In genomic region chr9:118654969-118655368, GRCm38 (mm10) we compare ENCODE assay signal across 9 mouse cellular contexts. TPM values are rescaled to one million over a fixed set of nuclear protein-coding genes. Genes with fewer than 3 reads are reported as not detected.
DNase-seq lines count a peak whose midpoint lies in the region; ATAC-seq lines count a peak whose summit lies in the region.
"Had no signal": no experiment of that assay in that cellular context is flagged by ENCODE, and none has a peak within 500 bp of the region (broad histone marks: within the 10 kb centered on the region; RNA-seq: fewer than 3 reads in every experiment).

No protein-coding gene starts in this region.

- WGBS in heart, embryonic 13.5 days = 20% methylated on average over 6 of the region's 6 CpGs

- 0 out of 2 replicates have a peak overlapping the region, but pooled peaks have one; percentile 29 for H3K27ac ChIP-seq in heart, embryonic 13.5 days (replicated peaks)
- H3K27ac ChIP-seq: intestine, embryonic 15.5 days had no signal

- H3K9ac ChIP-seq in heart, embryonic 13.5 days = 0 out of 2 replicates have a peak overlapping the region, but pooled peaks have one; percentile 37
- H3K9ac ChIP-seq: intestine, embryonic 15.5 days had no signal

- ATAC-seq in heart, embryonic 13.5 days (ENCODE audit: extremely low read depth, insufficient number of reproducible peaks, low FRiP score, low TSS enrichment) = no peak
- no peak for ATAC-seq in activated CD4-positive, CD25-positive, alpha-beta regulatory T cell, adult 4 months
- ATAC-seq: intestine, embryonic 15.5 days had no signal

- no peak overlapping the region for H3K4me3 ChIP-seq in heart, embryonic 13.5 days
- H3K4me3 ChIP-seq: intestine, embryonic 15.5 days had no signal

- H3K27me3 ChIP-seq in heart, embryonic 13.5 days (replicated peaks) = no peaks in the 10 kb centered on the region
- H3K27me3 ChIP-seq: intestine, embryonic 15.5 days had no signal

- H3K9me3 ChIP-seq in heart, embryonic 13.5 days = no peaks in the 10 kb centered on the region
- H3K9me3 ChIP-seq: intestine, embryonic 15.5 days had no signal

- H3K4me2 ChIP-seq in heart, embryonic 13.5 days = no peak overlapping the region
- H3K4me2 ChIP-seq: intestine, embryonic 15.5 days had no signal

- no peak for DNase-seq in heart, adult 8-10 months (ENCODE audit: low spot score)
- DNase-seq in thymus, postnatal 14 days = peak; percentile 36
- no peak for DNase-seq in thymus, postnatal 10 days (ENCODE audit: low spot score in 2 of 2)
- DNase-seq in kidney, postnatal 10 days = peak; percentile 71
- no peak for DNase-seq in cerebellum, adult 18-20 months
- DNase-seq: lung, postnatal 14 days had no signal

- H3K4me1 ChIP-seq in heart, embryonic 13.5 days = peaks cover 30% of the 10 kb centered on the region
- H3K4me1 ChIP-seq: intestine, embryonic 15.5 days had no signal

- H3K36me3 ChIP-seq in heart, embryonic 13.5 days = peaks cover 36% of the 10 kb centered on the region
- H3K36me3 ChIP-seq: intestine, embryonic 15.5 days had no signal

RNA-seq across cellular contexts. Expression of gene Itga9, which starts 48.5 kb away (rescaled TPM):
- 6.5 and 8.4 TPM in 2 replicates for polyA plus RNA-seq in heart, embryonic 13.5 days (2015; fragmentation: Nextera tagmentation; extraction: Ambion mirVana)
- 10 to 100 TPM; 24.9 to 42.6 (median 36.7) TPM for total RNA-seq in heart, adult 8-10 months (2022)
- polyA plus RNA-seq in activated CD4-positive, CD25-positive, alpha-beta regulatory T cell, adult 4 months (2017; shearing (Covaris generic)) = under 1 TPM in 1 of 2 experiments, not detected in 1; 0.54 TPM

Comparison
In these comparisons a context has a peak if more than half of its experiments do, and no peak if none do; other contexts are left out.
1. DNase-seq: peak in thymus, postnatal 14 days (single experiment) and kidney, postnatal 10 days (single experiment); none in heart, adult 8-10 months (single experiment), thymus, postnatal 10 days (0 of 2) and cerebellum, adult 18-20 months (0 of 2).